Mouse (Mus musculus): Measurements from ENCODE around the gene Msrb3. TPM values are rescaled to one million over a fixed set of nuclear protein-coding genes. Genes with fewer than 3 reads are reported as not detected.

The Msrb3 gene
- polyA plus RNA-seq, 1 experiment from 2014 or later = 17.6 TPM

DNA sequence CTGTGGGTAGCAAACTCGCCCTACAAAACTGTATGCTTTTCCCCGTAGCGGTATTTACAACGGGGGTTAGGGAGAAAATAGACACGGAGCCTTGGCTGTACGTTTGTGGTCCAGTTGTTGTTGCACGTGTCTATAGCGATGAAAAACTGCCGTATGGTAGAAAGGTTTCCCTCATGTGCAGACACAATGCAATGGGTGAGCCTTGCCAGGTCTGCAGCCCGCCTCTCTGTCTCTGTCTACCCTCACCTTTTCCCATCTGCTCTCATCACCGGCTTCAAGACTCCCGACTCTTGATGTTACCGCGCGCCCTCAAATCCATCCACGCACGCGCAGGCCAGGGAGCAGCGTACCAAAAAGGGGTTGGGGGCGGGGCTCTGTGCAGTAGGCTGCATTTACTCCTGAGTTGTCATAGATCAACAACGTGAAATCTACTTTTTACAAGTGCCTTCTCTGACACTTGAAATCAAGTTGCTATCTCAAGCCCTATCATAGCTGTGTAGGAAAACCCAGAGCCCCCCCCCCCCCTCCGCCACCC lies 29.6 kb downstream of the Msrb3 start:
- 88% methylated on average over 22 of the region's 22 CpGs for WGBS
- no peaks in the 10 kb centered on the region for H3K27me3 ChIP-seq (replicated peaks; ENCODE audit: control insufficient read depth, insufficient read depth, low read length)
- H3K27ac ChIP-seq (ENCODE audit: low read depth) = no peak overlapping the region
- H3K9ac ChIP-seq (ENCODE audit: low read length) = no peak overlapping the region
- H3K4me1 ChIP-seq (replicated peaks; ENCODE audit: control insufficient read depth, insufficient read depth, low read length) = peaks cover 32% of the 10 kb centered on the region
- no peak for DNase-seq (ENCODE audit: low spot score)
- no peaks in the 10 kb centered on the region for H3K9me3 ChIP-seq (ENCODE audit: control insufficient read depth, low read length)
- H3K4me2 ChIP-seq (ENCODE audit: low read length) = no peak overlapping the region
- H3K4me3 ChIP-seq (ENCODE audit: low read depth, low read length) = no peak overlapping the region
- ATAC-seq (replicated peaks; ENCODE audit: low FRiP score, low TSS enrichment, low read depth) = no peak
- H3K36me3 ChIP-seq (ENCODE audit: control insufficient read depth, insufficient read depth, low read length) = no peaks in the 10 kb centered on the region

DNA sequence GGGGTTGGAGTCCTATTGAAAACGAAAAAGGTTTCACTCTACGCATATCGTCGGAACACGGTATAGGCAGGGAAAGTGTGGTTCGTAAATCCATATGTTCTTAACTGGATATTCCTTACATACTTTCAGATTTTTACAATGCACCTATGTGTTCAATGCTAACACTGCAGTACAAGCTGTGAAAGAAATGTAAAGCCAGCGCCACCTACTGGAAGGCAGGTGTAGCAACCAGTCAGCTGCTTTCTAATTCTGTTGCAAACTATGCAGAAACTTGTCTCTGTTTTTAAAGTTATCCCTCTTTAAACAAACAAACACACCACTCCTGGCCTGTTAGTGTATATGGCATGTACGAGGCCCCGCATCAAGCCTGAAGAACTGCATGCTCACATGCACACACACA lies 34.5 kb downstream of the Msrb3 start:
- no peaks in the 10 kb centered on the region for H3K9me3 ChIP-seq (ENCODE audit: control insufficient read depth, low read length)
- peak; percentile 86 for DNase-seq (ENCODE audit: low spot score)
- no peak overlapping the region for H3K27ac ChIP-seq (ENCODE audit: low read depth)
- H3K36me3 ChIP-seq (ENCODE audit: control insufficient read depth, insufficient read depth, low read length) = no peaks in the 10 kb centered on the region
- no peak overlapping the region for H3K9ac ChIP-seq (ENCODE audit: low read length)
- WGBS = 9% methylated on average over 9 of the region's 9 CpGs
- peaks cover 7% of the 10 kb centered on the region; the same call in 1 of the 2 replicates for H3K4me1 ChIP-seq (replicated peaks; ENCODE audit: control insufficient read depth, insufficient read depth, low read length)
- H3K4me3 ChIP-seq (ENCODE audit: low read depth, low read length) = no peak overlapping the region
- H3K4me2 ChIP-seq (ENCODE audit: low read length) = no peak overlapping the region
- peak; percentile 71 for ATAC-seq (replicated peaks; ENCODE audit: low FRiP score, low TSS enrichment, low read depth)
- no peaks in the 10 kb centered on the region for H3K27me3 ChIP-seq (replicated peaks; ENCODE audit: control insufficient read depth, insufficient read depth, low read length)

DNA sequence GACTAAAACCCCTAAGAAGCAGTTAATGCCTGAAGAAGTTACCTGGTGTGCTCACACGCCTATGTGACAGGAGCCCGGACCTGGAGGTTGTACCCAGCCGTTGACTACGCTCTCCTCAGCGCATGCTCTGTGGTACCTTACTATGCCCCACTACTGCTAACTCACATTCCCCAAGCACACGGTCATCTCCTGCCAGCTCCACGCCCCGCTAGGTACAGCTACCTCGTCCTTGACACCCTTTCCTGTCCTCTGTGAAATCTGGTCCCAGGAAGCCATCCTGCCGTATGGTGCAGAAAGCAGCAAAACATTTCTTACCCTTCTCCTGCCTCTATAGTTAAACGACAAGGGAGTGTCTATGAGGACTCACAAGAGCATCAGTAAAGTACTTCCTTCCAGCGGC lies 37.2 kb downstream of the Msrb3 start:
- WGBS = 92% methylated on average over 12 of the region's 12 CpGs
- peaks cover 26% of the 10 kb centered on the region for H3K4me1 ChIP-seq (replicated peaks; ENCODE audit: control insufficient read depth, insufficient read depth, low read length)

DNA sequence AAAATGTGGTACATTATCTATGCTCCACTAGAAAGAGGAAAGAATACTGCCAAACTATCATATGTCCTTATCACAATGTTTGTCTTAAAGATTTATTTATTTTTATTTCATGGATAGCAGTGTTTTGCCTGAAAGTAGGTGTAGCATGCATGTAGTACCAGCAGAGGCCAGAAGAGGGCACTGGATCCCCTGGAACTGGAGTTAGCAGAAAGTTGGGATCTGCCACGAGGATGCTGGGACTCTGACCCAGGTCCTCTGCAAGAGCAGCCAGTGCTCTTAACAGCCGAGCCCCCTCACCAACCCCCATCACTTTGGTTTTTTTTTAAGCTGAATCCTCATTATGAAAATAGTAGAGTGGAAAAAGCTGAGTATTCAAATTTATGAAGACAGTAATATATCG lies 37.7 kb downstream of the Msrb3 start:
- no peak for ATAC-seq (replicated peaks; ENCODE audit: low FRiP score, low TSS enrichment, low read depth)
- no peak overlapping the region for H3K9ac ChIP-seq (ENCODE audit: low read length)
- H3K4me1 ChIP-seq (replicated peaks; ENCODE audit: control insufficient read depth, insufficient read depth, low read length) = peaks cover 26% of the 10 kb centered on the region
- no peak overlapping the region for H3K27ac ChIP-seq (ENCODE audit: low read depth)
- H3K4me3 ChIP-seq (ENCODE audit: low read depth, low read length) = no peak overlapping the region
- H3K9me3 ChIP-seq (ENCODE audit: control insufficient read depth, low read length) = no peaks in the 10 kb centered on the region
- H3K27me3 ChIP-seq (replicated peaks; ENCODE audit: control insufficient read depth, insufficient read depth, low read length) = no peaks in the 10 kb centered on the region
- H3K36me3 ChIP-seq (ENCODE audit: control insufficient read depth, insufficient read depth, low read length) = no peaks in the 10 kb centered on the region
- no peak for DNase-seq (ENCODE audit: low spot score)
- H3K4me2 ChIP-seq (ENCODE audit: low read length) = no peak overlapping the region
- 88% methylated on average over 3 of the region's 3 CpGs for WGBS

More for the DNA sequence above, 37.2 kb downstream of the Msrb3 start:
- no peak overlapping the region for H3K4me2 ChIP-seq (ENCODE audit: low read length)
- no peak overlapping the region for H3K4me3 ChIP-seq (ENCODE audit: low read depth, low read length)
- no peaks in the 10 kb centered on the region for H3K27me3 ChIP-seq (replicated peaks; ENCODE audit: control insufficient read depth, insufficient read depth, low read length)
- ATAC-seq (replicated peaks; ENCODE audit: low FRiP score, low TSS enrichment, low read depth) = no peak
- H3K36me3 ChIP-seq (ENCODE audit: control insufficient read depth, insufficient read depth, low read length) = no peaks in the 10 kb centered on the region
- no peak overlapping the region for H3K27ac ChIP-seq (ENCODE audit: low read depth)
- DNase-seq (ENCODE audit: low spot score) = no peak
- no peaks in the 10 kb centered on the region for H3K9me3 ChIP-seq (ENCODE audit: control insufficient read depth, low read length)
- H3K9ac ChIP-seq (ENCODE audit: low read length) = no peak overlapping the region

DNA sequence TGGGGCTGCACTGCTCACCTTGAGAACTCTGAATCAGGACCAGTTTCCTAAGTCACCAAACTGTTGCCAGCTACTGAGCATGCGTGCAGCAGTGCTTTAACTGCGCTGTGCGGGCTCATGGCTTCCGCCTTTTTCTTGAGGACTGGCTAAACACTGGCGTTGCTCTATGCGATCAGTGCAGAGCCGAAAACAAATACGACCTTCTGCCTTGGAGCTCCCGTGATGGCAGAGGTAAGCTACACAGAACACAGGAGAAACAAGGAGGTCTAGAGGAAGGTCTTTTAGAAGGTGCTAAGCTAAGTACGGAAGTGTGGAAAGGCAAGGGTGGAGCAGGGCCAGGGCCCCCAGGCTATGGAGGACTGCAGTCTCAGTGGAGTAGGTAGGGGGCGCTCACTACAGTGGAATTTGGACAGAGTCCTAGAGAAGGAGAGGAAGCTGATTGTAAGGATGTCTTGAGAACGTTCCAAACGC lies 41.3 kb downstream of the Msrb3 start:
- WGBS = 49% methylated on average over 13 of the region's 13 CpGs
- no peak overlapping the region for H3K9ac ChIP-seq (ENCODE audit: low read length)
- no peak overlapping the region for H3K4me3 ChIP-seq (ENCODE audit: low read depth, low read length)
- peak; percentile 75; the same call in 1 of the 2 replicates for ATAC-seq (replicated peaks; ENCODE audit: low FRiP score, low TSS enrichment, low read depth)
- no peaks in the 10 kb centered on the region for H3K9me3 ChIP-seq (ENCODE audit: control insufficient read depth, low read length)
- H3K36me3 ChIP-seq (ENCODE audit: control insufficient read depth, insufficient read depth, low read length) = no peaks in the 10 kb centered on the region
- DNase-seq (ENCODE audit: low spot score) = peak; percentile 83
- H3K27me3 ChIP-seq (replicated peaks; ENCODE audit: control insufficient read depth, insufficient read depth, low read length) = no peaks in the 10 kb centered on the region
- H3K27ac ChIP-seq (ENCODE audit: low read depth) = no peak overlapping the region
- H3K4me2 ChIP-seq (ENCODE audit: low read length) = peak overlapping the region; percentile 36
- peaks cover 32% of the 10 kb centered on the region for H3K4me1 ChIP-seq (replicated peaks; ENCODE audit: control insufficient read depth, insufficient read depth, low read length)

DNA sequence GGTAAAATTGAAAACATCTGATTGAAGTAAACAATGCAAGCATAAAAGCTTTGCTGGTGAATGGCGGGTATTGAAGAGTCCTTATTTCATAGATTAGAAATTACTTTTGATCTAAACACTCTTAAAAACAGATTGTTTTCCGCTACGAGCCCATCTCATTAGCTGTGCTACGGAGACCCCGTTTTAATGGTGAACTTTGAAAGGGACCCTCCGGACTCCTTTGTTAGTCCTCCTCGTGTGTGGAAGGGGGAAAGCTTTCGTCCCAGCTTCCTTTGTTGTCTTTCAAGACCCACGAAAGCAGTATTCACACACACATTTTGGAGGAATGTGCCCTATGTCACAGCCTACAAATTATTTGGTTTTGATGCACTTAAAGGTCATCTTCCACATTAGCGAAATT lies 44.6 kb downstream of the Msrb3 start:
- ATAC-seq (replicated peaks; ENCODE audit: low FRiP score, low TSS enrichment, low read depth) = no peak
- Histone ChIP-seq H3K9ac (ENCODE audit: low read length) (no peak overlapping the region), H3K27ac (ENCODE audit: low read depth) (no peak overlapping the region), H3K4me3 (ENCODE audit: low read depth, low read length) (no peak overlapping the region), H3K9me3 (ENCODE audit: control insufficient read depth, low read length) (no peaks in the 10 kb centered on the region), H3K4me2 (ENCODE audit: low read length) (no peak overlapping the region), H3K36me3 (ENCODE audit: control insufficient read depth, insufficient read depth, low read length) (peaks cover 3% of the 10 kb centered on the region; the same call in 1 of the 2 replicates), H3K4me1 (replicated peaks; ENCODE audit: control insufficient read depth, insufficient read depth, low read length) (peaks cover 42% of the 10 kb centered on the region), H3K27me3 (replicated peaks; ENCODE audit: control insufficient read depth, insufficient read depth, low read length) (no peaks in the 10 kb centered on the region)
- 87% methylated on average over 10 of the region's 10 CpGs for WGBS
- DNase-seq (ENCODE audit: low spot score) = no peak

DNA sequence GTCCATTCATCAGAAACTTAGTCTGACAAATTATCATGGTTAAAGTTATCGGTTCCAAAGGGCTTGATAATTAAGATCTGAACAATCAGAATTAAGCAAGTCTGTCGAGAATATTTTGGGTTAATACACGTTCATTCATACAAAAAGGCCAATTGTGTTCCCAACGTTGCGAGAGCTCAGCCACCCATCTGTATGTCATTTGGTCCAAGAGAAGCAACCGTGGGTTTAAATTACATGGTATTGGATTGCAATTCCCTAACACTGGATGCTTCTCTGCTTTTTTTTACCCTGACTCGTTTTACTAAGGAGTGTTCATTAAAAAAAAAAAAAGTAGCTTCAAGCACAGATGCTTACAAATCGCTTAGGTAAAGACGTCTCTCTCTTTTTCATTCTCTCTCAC lies 45.1 kb downstream of the Msrb3 start:
- Histone ChIP-seq H3K4me1 (replicated peaks; ENCODE audit: control insufficient read depth, insufficient read depth, low read length) (peaks cover 37% of the 10 kb centered on the region), H3K4me2 (ENCODE audit: low read length) (no peak overlapping the region), H3K9ac (ENCODE audit: low read length) (no peak overlapping the region), H3K36me3 (ENCODE audit: control insufficient read depth, insufficient read depth, low read length) (peaks cover 3% of the 10 kb centered on the region; the same call in 1 of the 2 replicates), H3K4me3 (ENCODE audit: low read depth, low read length) (no peak overlapping the region), H3K27me3 (replicated peaks; ENCODE audit: control insufficient read depth, insufficient read depth, low read length) (no peaks in the 10 kb centered on the region), H3K9me3 (ENCODE audit: control insufficient read depth, low read length) (no peaks in the 10 kb centered on the region), H3K27ac (ENCODE audit: low read depth) (no peak overlapping the region)
- WGBS = 82% methylated on average over 9 of the region's 9 CpGs
- no peak for ATAC-seq (replicated peaks; ENCODE audit: low FRiP score, low TSS enrichment, low read depth)
- no peak for DNase-seq (ENCODE audit: low spot score)

DNA sequence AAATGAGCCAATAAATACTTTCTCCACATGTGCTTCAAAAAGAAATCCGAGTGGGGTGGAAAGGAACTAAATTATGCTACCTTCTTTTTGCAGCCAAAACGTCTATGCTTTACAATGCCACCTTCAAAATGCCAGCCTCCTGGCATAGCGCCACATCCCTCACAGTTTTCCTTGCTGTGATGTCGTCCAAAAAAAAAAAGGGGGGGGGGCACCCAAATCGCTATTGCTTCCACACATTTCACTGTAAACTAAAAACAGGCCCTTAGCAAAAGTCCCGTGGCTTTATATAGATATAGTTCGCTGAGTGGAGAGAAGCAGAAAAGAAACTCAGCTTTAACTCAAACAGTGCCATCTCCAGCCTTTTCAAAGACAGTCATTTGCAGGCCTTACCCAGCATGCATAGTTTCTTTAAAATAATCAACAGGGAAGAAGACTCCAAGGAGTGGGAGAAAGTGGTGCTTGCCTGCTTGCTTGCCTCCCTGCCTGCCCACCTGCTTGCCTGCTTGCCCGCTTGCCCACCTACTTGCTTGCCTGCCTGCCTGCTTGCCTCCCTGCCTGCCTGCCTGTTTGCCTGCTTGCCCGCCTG lies 47.6 kb downstream of the Msrb3 start:
- WGBS = 59% methylated on average over 9 of the region's 9 CpGs
- DNase-seq (ENCODE audit: low spot score) (no peak), ATAC-seq (replicated peaks; ENCODE audit: low FRiP score, low TSS enrichment, low read depth) (no peak)
- no peak overlapping the region for H3K9ac ChIP-seq (ENCODE audit: low read length)
- H3K27me3 ChIP-seq (replicated peaks; ENCODE audit: control insufficient read depth, insufficient read depth, low read length) = no peaks in the 10 kb centered on the region
- no peaks in the 10 kb centered on the region for H3K9me3 ChIP-seq (ENCODE audit: control insufficient read depth, low read length)
- H3K4me2 ChIP-seq (ENCODE audit: low read length) = no peak overlapping the region
- H3K4me1 ChIP-seq (replicated peaks; ENCODE audit: control insufficient read depth, insufficient read depth, low read length) = peaks cover 24% of the 10 kb centered on the region
- H3K27ac ChIP-seq (ENCODE audit: low read depth) = 0 out of 2 replicates have a peak overlapping the region, but pooled peaks have one; percentile 11
- H3K36me3 ChIP-seq (ENCODE audit: control insufficient read depth, insufficient read depth, low read length) = peaks cover 5% of the 10 kb centered on the region; the same call in 1 of the 2 replicates
- no peak overlapping the region for H3K4me3 ChIP-seq (ENCODE audit: low read depth, low read length)
